Mouse (Mus musculus): ENCODE results near the gene Kif21a.

Kif21a gene

DNA sequence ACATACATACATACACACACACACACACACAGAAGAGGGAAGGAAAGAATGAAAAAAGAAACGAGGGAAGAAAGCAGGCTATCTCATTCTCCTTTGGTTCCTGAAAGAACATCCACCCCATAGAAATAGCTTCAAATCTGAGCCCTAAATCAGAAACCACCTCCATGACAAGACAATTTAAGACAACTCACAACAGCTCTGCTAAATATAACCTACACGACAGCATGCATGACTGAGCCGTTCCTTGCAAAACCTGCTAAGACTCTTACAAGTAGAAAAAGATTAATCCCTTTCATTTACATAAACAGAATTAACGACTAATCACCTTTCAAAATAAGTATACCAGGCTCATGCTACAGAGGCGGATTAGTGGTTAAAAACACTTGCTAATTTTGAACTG, 118.3 kb downstream of the Kif21a start:
- DNase-seq = no peak

DNA sequence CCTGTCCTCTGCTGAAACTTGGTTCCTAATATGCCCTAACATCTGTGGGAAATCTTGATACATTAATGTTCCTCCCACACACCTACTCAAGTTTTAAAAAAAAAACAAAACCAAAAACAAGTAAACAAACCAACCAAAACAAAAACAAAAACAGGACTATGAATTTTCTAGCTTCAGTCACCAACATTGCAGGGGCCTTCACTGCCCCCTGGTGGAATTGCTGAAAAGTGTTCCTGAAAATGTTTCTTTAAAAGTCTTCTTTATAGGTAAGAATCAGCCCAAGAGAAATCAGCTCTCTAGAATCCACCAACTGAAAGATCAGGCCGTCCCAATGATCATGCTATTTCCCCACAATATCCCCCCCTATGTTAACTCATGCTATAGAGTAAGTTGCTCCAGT, 120.7 kb downstream of the Kif21a start:
- DNase-seq = peak; percentile 20

DNA sequence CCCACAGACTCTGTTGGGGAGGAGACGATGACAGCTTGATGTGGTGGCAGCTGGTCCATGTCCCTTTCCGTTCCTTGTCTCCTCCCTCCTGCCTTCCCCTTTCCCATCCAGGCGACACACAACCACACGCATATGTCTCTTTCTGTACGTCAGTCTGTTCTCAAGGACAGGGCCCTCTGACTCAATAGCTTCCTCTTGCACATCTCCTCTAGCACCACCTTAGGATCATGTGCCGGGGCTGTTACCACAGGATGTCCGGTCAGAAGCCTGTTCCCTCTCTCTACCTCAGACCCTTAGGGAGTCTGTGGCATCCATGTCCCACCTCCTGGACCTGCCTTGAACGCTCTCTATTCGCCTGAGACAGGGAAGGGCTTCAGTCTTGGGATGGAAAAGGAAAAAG, 153.3 kb downstream of the Kif21a start:
- no peak for DNase-seq

GRCm38 (mm10) chr15:90887466-90887865, 162.3 kb downstream of the Kif21a start:
- DNase-seq = no peak

Data from embryo, embryonic 11 days (tissue).